Mouse (Mus musculus) v-Abl transformed pro-B cells (cell line): ENCODE data around the gene Tspan9.

Source experiments
- in situ Hi-C, 2 experiments: fragments of 400-800 bp; cut with MboI; formaldehyde crosslinking; loops; one replicate each; pipeline ENCODE4 v1.15.1; 2025; ENCODE audit not compliant: unreplicated experiment in 2 of 2

The Tspan9 gene

GRCm38 (mm10) chr6:127999118-127999517 is 144.3 kb downstream of the Tspan9 start:
- in situ Hi-C loops: no loop called here

GRCm38 (mm10) chr6:127996928-127997327 is 146.5 kb downstream of the Tspan9 start:
- in situ Hi-C loops: no loop called here

GRCm38 (mm10) chr6:127992993-127993392 is 150.4 kb downstream of the Tspan9 start:
- in situ Hi-C loops: no loop called here

GRCm38 (mm10) chr6:127991509-127992176 is 151.8 kb downstream of the Tspan9 start:
- in situ Hi-C loops: no loop called here

- in situ Hi-C loops: no loop called here
Observed at GRCm38 (mm10) chr6:127989624-127990212, 153.7 kb downstream of the Tspan9 start.

- in situ Hi-C loops: no loop called here
Observed at GRCm38 (mm10) chr6:127988944-127989494, 154.4 kb downstream of the Tspan9 start.

DNA sequence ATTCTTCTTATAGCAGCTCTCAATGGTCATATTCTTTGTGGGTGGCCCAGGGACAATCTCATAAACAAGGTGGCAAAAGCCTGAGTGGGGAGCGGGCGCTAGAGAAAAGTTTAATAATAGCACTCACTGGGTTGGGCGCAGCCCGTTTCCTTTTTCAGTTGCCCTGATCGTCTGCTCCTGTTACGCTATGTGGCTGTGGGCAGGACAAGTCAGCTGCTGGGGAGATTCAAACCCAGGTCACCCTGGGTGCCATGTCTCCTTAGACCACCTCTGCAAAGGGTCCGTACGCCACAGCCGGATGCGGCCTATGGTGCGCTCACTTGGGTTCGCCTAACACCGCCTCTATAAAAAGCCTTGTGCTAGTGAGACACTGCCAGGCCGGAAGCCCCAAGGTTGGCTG is 156.0 kb downstream of the Tspan9 start:
- in situ Hi-C loops: no loop called here

DNA sequence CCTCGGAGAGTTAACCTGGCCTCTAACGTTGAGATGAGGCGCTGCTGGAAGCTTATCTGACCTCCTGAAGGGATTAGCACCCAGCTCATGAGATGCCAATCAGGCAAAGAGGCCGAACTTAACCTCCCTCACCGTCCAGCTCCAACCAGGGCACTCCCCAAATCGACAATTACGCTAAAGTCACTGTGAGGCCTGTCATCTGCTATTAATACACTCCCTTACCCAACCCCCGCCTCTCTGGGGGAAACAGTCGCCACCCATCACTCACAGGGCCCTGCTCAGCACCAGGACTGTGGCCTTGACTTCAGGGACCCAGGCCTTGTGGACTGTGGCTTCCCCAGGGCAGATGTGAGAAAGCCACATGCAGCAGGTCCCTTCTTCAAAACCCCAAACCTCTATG is 157.0 kb downstream of the Tspan9 start:
- in situ Hi-C loops: no loop called here

DNA sequence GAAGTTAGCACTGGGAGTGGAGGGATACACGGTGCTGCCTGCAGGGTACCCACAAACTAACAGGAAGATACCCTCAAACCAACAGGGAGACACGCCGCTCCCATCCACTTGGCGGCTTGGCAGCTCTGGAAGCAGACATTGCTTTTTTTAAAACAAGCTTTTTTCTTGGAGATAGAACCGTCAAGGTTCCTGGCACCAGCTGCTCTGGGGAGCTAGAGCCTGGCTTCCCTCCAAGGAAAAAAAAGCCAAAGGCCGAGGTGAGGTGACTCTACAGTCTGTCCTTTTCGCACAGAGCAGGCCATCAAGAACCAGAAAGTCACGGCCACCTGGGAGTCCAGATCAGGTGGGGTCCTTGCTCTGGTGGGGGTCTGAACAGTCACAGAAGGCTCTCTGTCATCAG is 162.2 kb downstream of the Tspan9 start:
- in situ Hi-C loops: no loop called here

DNA sequence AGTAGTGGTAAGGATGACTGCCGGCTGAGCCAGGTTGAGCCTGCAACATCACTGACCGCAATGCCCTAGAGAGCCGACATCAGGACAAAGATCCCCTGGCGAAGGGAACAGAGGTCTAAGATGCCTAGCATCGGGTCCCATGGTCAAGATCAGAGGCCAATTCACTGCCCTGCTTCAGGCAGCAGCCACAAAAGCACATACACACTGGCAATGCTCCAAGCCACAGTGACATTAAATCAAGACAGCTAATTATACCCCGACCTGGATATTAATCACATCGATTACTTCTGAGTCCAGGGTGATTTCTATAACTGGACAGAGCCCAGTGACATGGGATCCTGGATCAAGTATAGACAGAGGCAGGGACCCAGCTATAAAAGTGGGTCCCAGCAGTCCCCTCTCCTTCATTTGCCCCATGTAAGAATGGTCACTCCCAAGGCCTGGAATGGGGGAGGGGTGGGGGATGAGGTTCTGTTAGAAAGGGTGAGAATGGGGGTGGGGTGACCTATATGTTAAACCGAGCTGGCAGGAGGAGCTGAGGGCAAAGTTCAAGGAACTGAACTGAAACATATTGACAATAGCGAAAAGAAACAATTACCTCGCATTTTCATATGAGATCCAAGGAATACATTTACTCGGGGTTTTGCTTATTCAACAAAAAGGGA is 162.9 kb downstream of the Tspan9 start:
- in situ Hi-C loops: no loop called here

- in situ Hi-C loops: no loop called here
Observed at GRCm38 (mm10) chr6:127979831-127980230, 163.6 kb downstream of the Tspan9 start.

GRCm38 (mm10) chr6:127978941-127979340 is 164.5 kb downstream of the Tspan9 start:
- in situ Hi-C loops: no loop called here

GRCm38 (mm10) chr6:127976695-127977094 is 166.7 kb downstream of the Tspan9 start:
- in situ Hi-C loops: no loop called here

DNA sequence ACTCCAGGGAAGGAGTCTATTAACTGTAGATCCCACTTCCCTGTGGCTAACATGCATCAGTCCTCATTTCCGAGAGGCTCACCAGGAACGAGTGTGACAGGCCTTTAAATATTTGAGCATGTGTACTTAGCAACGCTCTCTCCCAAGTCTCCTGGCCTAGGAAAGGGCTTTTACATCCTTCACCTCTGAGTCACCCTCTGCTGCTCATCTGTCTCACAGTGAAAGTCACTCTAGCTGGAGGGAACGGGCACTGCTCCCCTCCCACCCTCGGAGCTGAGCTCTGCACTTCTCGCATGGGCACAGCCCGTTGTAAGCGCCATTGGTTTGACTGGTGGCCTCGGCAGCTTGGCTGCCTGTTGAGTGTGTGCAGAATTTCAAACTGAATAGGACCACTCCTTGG is 169.4 kb downstream of the Tspan9 start:
- in situ Hi-C loops: no loop called here

GRCm38 (mm10) chr6:127973553-127973952 is 169.8 kb downstream of the Tspan9 start:
- in situ Hi-C loops: no loop called here

GRCm38 (mm10) chr6:127971931-127972330 is 171.5 kb downstream of the Tspan9 start:
- in situ Hi-C loops: no loop called here

DNA sequence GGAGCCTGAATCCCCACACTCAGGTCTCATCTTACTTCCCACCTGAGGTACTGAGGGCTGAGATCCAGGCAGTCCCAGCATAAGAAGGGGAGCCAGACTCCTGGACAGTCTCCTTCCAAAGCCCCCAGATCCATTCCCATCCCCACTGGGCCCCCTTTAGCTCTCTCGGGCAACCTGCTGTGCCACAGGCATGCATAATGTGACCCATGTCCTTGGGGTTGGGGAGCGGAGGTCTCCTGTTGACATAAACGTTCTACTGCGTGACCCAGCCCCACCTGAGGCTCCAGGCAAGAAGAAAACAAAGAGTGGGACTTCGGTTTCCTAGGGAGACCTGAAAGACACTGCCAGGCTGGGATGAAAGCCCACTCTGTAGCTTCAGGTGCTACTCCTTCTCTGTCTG is 172.5 kb downstream of the Tspan9 start:
- in situ Hi-C loops: no loop called here

DNA sequence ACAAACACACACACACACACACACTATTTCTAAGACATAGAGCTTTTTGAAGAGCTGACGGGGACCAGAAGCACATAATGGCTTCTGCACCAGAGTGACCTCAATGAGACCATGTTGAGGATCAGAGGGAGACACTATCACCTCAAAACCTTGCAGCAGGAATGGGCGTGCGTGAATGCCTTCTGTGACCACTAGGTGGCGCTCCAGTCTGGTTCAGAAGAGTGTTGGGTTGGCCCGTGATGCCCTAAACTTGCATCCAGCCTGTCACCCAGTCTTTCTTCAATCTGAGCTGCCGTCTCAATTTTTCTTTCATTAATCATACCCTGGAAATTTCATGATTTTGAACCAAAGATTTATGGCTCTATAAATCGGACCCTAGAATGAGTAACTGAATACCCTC is 173.3 kb downstream of the Tspan9 start:
- in situ Hi-C loops: no loop called here

- in situ Hi-C loops: no loop called here
Observed at GRCm38 (mm10) chr6:127969709-127970108, 173.7 kb downstream of the Tspan9 start.

- in situ Hi-C loops: no loop called here
Observed at GRCm38 (mm10) chr6:127965497-127965896, 177.9 kb downstream of the Tspan9 start.

DNA sequence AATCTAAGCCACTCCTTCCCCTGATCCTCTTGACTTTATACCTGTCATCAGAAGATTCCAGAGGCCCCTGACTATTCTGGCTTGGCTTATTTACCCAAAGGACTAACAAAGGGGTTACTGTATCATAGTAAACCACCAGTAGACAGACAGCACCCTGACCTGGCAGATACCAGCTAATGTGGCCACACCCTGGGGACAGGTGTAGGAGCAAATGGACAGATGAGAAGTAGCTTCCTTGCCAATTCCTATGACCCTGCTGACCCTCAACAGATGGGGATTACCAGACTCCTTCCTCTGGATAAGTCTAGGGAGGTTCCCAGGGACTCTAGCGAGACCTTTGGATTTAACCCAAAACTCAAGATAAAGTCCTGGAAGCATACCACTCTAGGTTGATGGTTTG is 183.2 kb downstream of the Tspan9 start:
- in situ Hi-C loops: no loop called here

GRCm38 (mm10) chr6:127956172-127956571 is 187.2 kb downstream of the Tspan9 start:
- in situ Hi-C loops: no loop called here
